Mouse (Mus musculus) limb, embryonic 12.5 days (tissue): ENCODE results near the gene Gin1. TPM values are rescaled to one million over a fixed set of nuclear protein-coding genes. Genes with fewer than 3 reads are reported as not detected.
"Not testable (repeated sequence)": the region's sequence is repeated elsewhere in the genome, so short reads cannot be mapped to it uniquely, and the experiment has no call there.

ENCODE experiments used
- ATAC-seq: fragments of 200-750 bp; cut with Nextera tagmentation; 2 replicates; pipeline ENCODE4 v1.8.0; 2017; ENCODE audit warnings: low read depth, moderate TSS enrichment; ENCODE audit not compliant: insufficient number of reproducible peaks, insufficient read depth, low FRiP score, low TSS enrichment
- H3K27ac ChIP-seq: fragments of 300-500 bp; sonication (generic); 2 replicates; pipeline ENCODE4 v1.5.1; 2016; ENCODE audit warnings: mild to moderate bottlenecking, moderate library complexity
- H3K27me3 ChIP-seq: fragments of 300-500 bp; sonication (generic); 2 replicates; pipeline ENCODE4 v1.6.1; 2016; ENCODE audit warnings: mild to moderate bottlenecking, moderate library complexity
- H3K36me3 ChIP-seq: fragments of 300-500 bp; sonication (generic); 2 replicates; pipeline ENCODE4 v1.6.1; 2016; ENCODE audit warnings: mild to moderate bottlenecking, moderate library complexity
- H3K4me1 ChIP-seq: fragments of 300-500 bp; sonication (generic); replicated peaks from 2 replicates; pipeline ENCODE4 v1.6.1; 2016
- H3K4me2 ChIP-seq: fragments of 300-500 bp; sonication (generic); 2 replicates; pipeline ENCODE4 v1.6.1; 2016; ENCODE audit warnings: mild to moderate bottlenecking, moderate library complexity
- H3K4me3 ChIP-seq: fragments of 300-500 bp; sonication (generic); replicated peaks from 2 replicates; pipeline ENCODE4 v1.5.1; 2016; ENCODE audit warnings: mild to moderate bottlenecking
- H3K9ac ChIP-seq: fragments of 300-500 bp; sonication (generic); replicated peaks from 2 replicates; pipeline ENCODE4 v1.6.1; 2016; ENCODE audit warnings: mild to moderate bottlenecking, moderate library complexity
- H3K9me3 ChIP-seq: fragments of 300-500 bp; sonication (generic); 2 replicates; pipeline ENCODE4 v1.6.1; 2016; ENCODE audit warnings: mild to moderate bottlenecking, moderate library complexity
- WGBS: fragments of 180-500 bp; shearing (Covaris S2); methylation state at CpG from one replicate; pipeline ENCODE4 v1.1.7; 2016; 5-methylcytosine and 5-hydroxymethylcytosine counted together
- polyA plus RNA-seq: library from polyadenylated mRNA; unstranded; fragments of >200 nt; fragmentation: Nextera tagmentation; extraction: Ambion mirVana; gene quantifications from 2 replicates; pipeline ENCODE4 v1.2.1, GENCODE M21; 2016

Gin1 gene
- polyA plus RNA-seq, 1 experiment from 2014 or later: 20.3 TPM

GRCm38 (mm10) chr1:97765712-97766111 lies 4.3 kb upstream of the Gin1 start:
- WGBS: 82% methylated on average over 4 of the region's 4 CpGs
- H3K9me3 ChIP-seq, H3K27me3 ChIP-seq, H3K27ac ChIP-seq, H3K4me3 ChIP-seq, ATAC-seq, H3K9ac ChIP-seq, H3K4me2 ChIP-seq: not testable (repeated sequence)
- peaks cover 11% of the 10 kb centered on the region; the same call in 1 of the 2 replicates for H3K36me3 ChIP-seq
- H3K4me1 ChIP-seq: peaks cover 14% of the 10 kb centered on the region

DNA sequence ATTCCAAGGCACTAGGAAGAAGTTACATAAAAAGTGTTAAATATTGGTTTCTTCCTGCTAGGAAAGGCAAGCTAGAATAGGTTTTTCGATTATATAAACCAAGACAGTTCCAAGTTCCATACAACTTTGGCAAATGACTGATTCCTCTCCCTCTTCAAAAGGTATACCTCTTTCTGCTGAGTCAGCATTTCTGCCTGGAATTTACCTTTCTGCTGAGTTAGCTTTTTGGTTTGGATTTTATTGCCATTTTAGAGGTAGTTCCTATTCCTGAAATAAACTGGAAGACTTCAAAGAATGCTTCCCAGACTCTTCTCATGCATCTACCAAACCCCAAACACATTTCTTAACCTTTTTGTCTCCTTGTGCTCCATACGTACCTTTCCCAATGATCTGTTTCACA lies 1.9 kb upstream of the Gin1 start:
- H3K36me3 ChIP-seq: 0 out of 2 replicates have a peak, but pooled peaks cover 4% of the 10 kb centered on the region
- H3K9me3 ChIP-seq: no peaks in the 10 kb centered on the region
- H3K27ac ChIP-seq: no peak overlapping the region
- 86% methylated on average over 2 of the region's 2 CpGs for WGBS
- peak overlapping the region; percentile 59 for H3K4me2 ChIP-seq
- ATAC-seq: no peak
- no peak overlapping the region for H3K4me3 ChIP-seq
- H3K4me1 ChIP-seq: peaks cover 16% of the 10 kb centered on the region
- H3K27me3 ChIP-seq: peaks cover 3% of the 10 kb centered on the region; the same call in 1 of the 2 replicates
- H3K9ac ChIP-seq: no peak overlapping the region

- Histone ChIP-seq H3K4me3 (peak overlapping the region; percentile 82), H3K27ac (no peak overlapping the region), H3K4me1 (peaks cover 16% of the 10 kb centered on the region), H3K9me3 (no peaks in the 10 kb centered on the region), H3K27me3 (peaks cover 3% of the 10 kb centered on the region; the same call in 1 of the 2 replicates), H3K36me3 (0 out of 2 replicates have a peak, but pooled peaks cover 2% of the 10 kb centered on the region), H3K9ac (peak overlapping the region; percentile 82), H3K4me2 (peak overlapping the region; percentile 59)
- 15% methylated on average over 7 of the region's 7 CpGs for WGBS
- ATAC-seq: no peak
These were observed 1.1 kb upstream of the Gin1 start for GRCm38 (mm10) chr1:97768906-97769293.

DNA sequence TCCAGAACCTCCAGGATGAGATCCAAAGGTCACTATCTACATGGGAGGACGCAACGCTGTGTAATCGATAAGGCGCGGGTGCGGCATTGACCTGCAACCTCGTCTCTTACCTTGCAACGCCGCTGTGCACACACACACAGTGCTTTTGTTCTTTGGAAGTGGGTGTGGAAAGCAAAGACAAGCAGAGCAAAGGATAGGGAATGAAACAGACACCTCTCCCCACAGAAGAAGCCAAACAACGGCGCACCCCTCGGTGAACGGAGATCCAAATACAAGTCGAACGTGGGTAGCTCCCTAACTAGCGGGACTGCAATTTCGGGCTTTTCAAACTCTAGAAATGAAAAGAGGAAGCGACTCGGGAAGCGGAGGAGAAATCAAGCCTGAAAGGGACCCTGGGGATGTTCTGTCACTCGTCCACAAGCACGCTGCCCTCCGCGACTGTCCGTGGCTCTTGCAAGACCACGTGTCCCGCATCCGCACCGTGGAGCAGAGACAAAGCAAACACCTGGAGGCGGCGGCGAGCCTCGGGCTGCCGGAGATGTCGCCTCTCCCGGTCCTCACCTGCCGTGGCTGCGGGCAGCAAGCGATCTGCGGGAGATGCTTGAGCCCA lies 573 bp upstream of the Gin1 start:
- H3K4me1 ChIP-seq: peaks cover 16% of the 10 kb centered on the region
- peak overlapping the region; percentile 50; the same call in 1 of the 2 replicates for H3K27ac ChIP-seq
- H3K27me3 ChIP-seq: peaks cover 3% of the 10 kb centered on the region; the same call in 1 of the 2 replicates
- peak overlapping the region; percentile 82 for H3K9ac ChIP-seq
- peak overlapping the region; percentile 59 for H3K4me2 ChIP-seq
- WGBS: under 1% methylated on average over 40 of the region's 40 CpGs
- peak overlapping the region; percentile 82 for H3K4me3 ChIP-seq
- no peaks in the 10 kb centered on the region for H3K36me3 ChIP-seq
- H3K9me3 ChIP-seq: no peaks in the 10 kb centered on the region
- peak; percentile 67; the same call in 1 of the 2 replicates for ATAC-seq

DNA sequence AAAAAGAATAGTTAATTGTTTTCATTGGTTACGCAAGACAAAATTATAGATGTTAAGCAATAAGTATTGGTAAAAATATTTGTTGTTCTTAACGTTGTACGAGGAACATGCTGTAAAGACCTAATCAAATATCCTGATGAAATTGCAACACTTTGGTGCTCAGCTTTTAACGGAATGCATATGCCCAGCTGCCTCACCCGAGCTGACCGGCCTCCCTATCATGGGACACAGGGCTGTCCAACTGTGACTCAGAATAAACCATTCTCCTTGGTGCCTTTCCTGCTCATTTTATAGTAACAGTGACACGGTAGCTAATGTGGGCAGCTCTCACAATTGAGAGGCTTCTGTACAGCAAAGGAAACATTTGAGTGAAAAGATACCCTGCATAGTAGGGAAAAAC lies 1.1 kb downstream of the Gin1 start:
- H3K27me3 ChIP-seq: peaks cover 3% of the 10 kb centered on the region; the same call in 1 of the 2 replicates
- H3K27ac ChIP-seq: no peak overlapping the region
- no peaks in the 10 kb centered on the region for H3K36me3 ChIP-seq
- peaks cover 16% of the 10 kb centered on the region for H3K4me1 ChIP-seq
- H3K4me2 ChIP-seq: peak overlapping the region; percentile 57
- H3K4me3 ChIP-seq: no peak overlapping the region
- WGBS: 63% methylated on average over 7 of the region's 7 CpGs
- no peak overlapping the region for H3K9ac ChIP-seq
- no peaks in the 10 kb centered on the region for H3K9me3 ChIP-seq
- no peak for ATAC-seq

GRCm38 (mm10) chr1:97771727-97772126 lies 1.8 kb downstream of the Gin1 start:
- H3K9me3 ChIP-seq: no peaks in the 10 kb centered on the region
- H3K9ac ChIP-seq: no peak overlapping the region
- no peaks in the 10 kb centered on the region for H3K36me3 ChIP-seq
- H3K4me3 ChIP-seq: no peak overlapping the region
- no peak overlapping the region for H3K4me2 ChIP-seq
- peaks cover 16% of the 10 kb centered on the region for H3K4me1 ChIP-seq
- WGBS: 97% methylated on average over 5 of the region's 5 CpGs
- no peak for ATAC-seq
- peaks cover 3% of the 10 kb centered on the region; the same call in 1 of the 2 replicates for H3K27me3 ChIP-seq
- H3K27ac ChIP-seq: no peak overlapping the region

DNA sequence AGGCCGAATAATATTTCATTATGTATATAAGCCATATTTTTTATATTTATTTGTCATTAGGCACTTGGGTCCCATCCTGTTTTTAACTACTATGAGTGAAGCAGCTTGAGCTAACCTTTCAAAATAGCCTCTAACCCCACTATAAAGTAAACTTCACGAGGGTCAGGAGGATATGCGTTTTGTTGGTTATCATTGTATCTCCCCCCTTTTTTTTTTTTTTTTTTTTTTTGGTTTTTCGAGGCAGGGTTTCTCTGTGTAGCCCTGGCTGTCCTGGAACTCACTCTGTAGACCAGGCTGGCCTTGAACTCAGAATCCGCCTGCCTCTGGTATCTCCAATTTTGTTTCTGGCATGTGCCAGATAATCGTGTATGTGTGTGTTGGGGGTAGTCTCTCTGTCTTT lies 3.4 kb downstream of the Gin1 start:
- peaks cover 2% of the 10 kb centered on the region; the same call in 1 of the 2 replicates for H3K36me3 ChIP-seq
- no peak overlapping the region for H3K4me3 ChIP-seq
- peaks cover 3% of the 10 kb centered on the region; the same call in 1 of the 2 replicates for H3K27me3 ChIP-seq
- no peak overlapping the region for H3K27ac ChIP-seq
- WGBS: 87% methylated on average over 6 of the region's 6 CpGs
- no peak overlapping the region for H3K9ac ChIP-seq
- peaks cover 7% of the 10 kb centered on the region; the same call in 1 of the 2 replicates for H3K4me1 ChIP-seq
- no peak overlapping the region for H3K4me2 ChIP-seq
- H3K9me3 ChIP-seq: no peaks in the 10 kb centered on the region
- ATAC-seq: no peak

GRCm38 (mm10) chr1:97773973-97774372 lies 4.0 kb downstream of the Gin1 start:
- H3K9ac ChIP-seq: no peak overlapping the region
- no peak overlapping the region for H3K4me3 ChIP-seq
- no peak overlapping the region for H3K27ac ChIP-seq
- no peak for ATAC-seq
- no peaks in the 10 kb centered on the region for H3K9me3 ChIP-seq
- 96% methylated on average over 2 of the region's 2 CpGs for WGBS
- no peak overlapping the region for H3K4me2 ChIP-seq
- H3K36me3 ChIP-seq: peaks cover 2% of the 10 kb centered on the region; the same call in 1 of the 2 replicates
- peaks cover 3% of the 10 kb centered on the region; the same call in 1 of the 2 replicates for H3K27me3 ChIP-seq
- 0 out of 2 replicates have a peak, but pooled peaks cover 3% of the 10 kb centered on the region for H3K4me1 ChIP-seq

GRCm38 (mm10) chr1:97781674-97782073 lies 11.7 kb downstream of the Gin1 start:
- H3K9ac ChIP-seq: no peak overlapping the region
- peaks cover 6% of the 10 kb centered on the region; the same call in 1 of the 2 replicates for H3K36me3 ChIP-seq
- no peaks in the 10 kb centered on the region for H3K4me1 ChIP-seq
- no peaks in the 10 kb centered on the region for H3K27me3 ChIP-seq
- no peak overlapping the region for H3K27ac ChIP-seq
- H3K9me3 ChIP-seq: no peaks in the 10 kb centered on the region
- ATAC-seq: no peak
- no peak overlapping the region for H3K4me3 ChIP-seq
- no peak overlapping the region for H3K4me2 ChIP-seq
- 94% methylated on average over 7 of the region's 7 CpGs for WGBS

GRCm38 (mm10) chr1:97784928-97785327 lies 15.0 kb downstream of the Gin1 start:
- Histone ChIP-seq H3K36me3 (0 out of 2 replicates have a peak, but pooled peaks cover 4% of the 10 kb centered on the region), H3K4me1 (no peaks in the 10 kb centered on the region), H3K4me2 (no peak overlapping the region), H3K9me3 (no peaks in the 10 kb centered on the region), H3K27ac (no peak overlapping the region), H3K27me3 (no peaks in the 10 kb centered on the region), H3K9ac (no peak overlapping the region), H3K4me3 (no peak overlapping the region)
- no peak for ATAC-seq
- 79% methylated on average over 7 of the region's 7 CpGs for WGBS

- ATAC-seq: no peak
- H3K4me1 ChIP-seq: no peaks in the 10 kb centered on the region
- no peaks in the 10 kb centered on the region for H3K9me3 ChIP-seq
- H3K9ac ChIP-seq: no peak overlapping the region
- no peak overlapping the region for H3K27ac ChIP-seq
- H3K4me2 ChIP-seq: no peak overlapping the region
- H3K36me3 ChIP-seq: 0 out of 2 replicates have a peak, but pooled peaks cover 4% of the 10 kb centered on the region
- no peaks in the 10 kb centered on the region for H3K27me3 ChIP-seq
- H3K4me3 ChIP-seq: no peak overlapping the region
- WGBS: 89% methylated on average over 11 of the region's 11 CpGs
These were observed 15.9 kb downstream of the Gin1 start for GRCm38 (mm10) chr1:97785685-97786393.
